Mouse (Mus musculus) liver, embryonic 12.5 days (tissue): ENCODE measurements around the gene Lpp. TPM values are rescaled to one million over a fixed set of nuclear protein-coding genes. Genes with fewer than 3 reads are reported as not detected.

ENCODE experiments used
- ATAC-seq: fragments of 200-750 bp; cut with Nextera tagmentation; 2 replicates; pipeline ENCODE4 v1.8.0; 2017; ENCODE audit warnings: moderate number of reproducible peaks, mild to moderate bottlenecking, moderate library complexity
- H3K27ac ChIP-seq: fragments of 300-500 bp; sonication (generic); 2 replicates; pipeline ENCODE4 v1.5.1; 2016; ENCODE audit warnings: mild to moderate bottlenecking
- H3K27me3 ChIP-seq: fragments of 300-500 bp; sonication (generic); replicated peaks from 2 replicates; pipeline ENCODE4 v1.6.1; 2016; ENCODE audit warnings: mild to moderate bottlenecking, moderate library complexity
- H3K36me3 ChIP-seq: fragments of 300-500 bp; sonication (generic); 2 replicates; pipeline ENCODE4 v1.6.1; 2016; ENCODE audit warnings: mild to moderate bottlenecking, moderate library complexity
- H3K4me1 ChIP-seq: fragments of 300-500 bp; sonication (generic); 2 replicates; pipeline ENCODE4 v1.6.1; 2016
- H3K4me2 ChIP-seq: fragments of 300-500 bp; sonication (generic); 2 replicates; pipeline ENCODE4 v1.6.1; 2016; ENCODE audit warnings: mild to moderate bottlenecking, moderate library complexity
- H3K4me3 ChIP-seq: fragments of 300-500 bp; sonication (generic); 2 replicates; pipeline ENCODE4 v1.5.1; 2016; ENCODE audit warnings: mild to moderate bottlenecking, moderate library complexity
- H3K9ac ChIP-seq: fragments of 300-500 bp; sonication (generic); 2 replicates; pipeline ENCODE4 v1.6.1; 2016; ENCODE audit warnings: mild to moderate bottlenecking, moderate library complexity
- H3K9me3 ChIP-seq: fragments of 300-500 bp; sonication (generic); replicated peaks from 2 replicates; pipeline ENCODE4 v1.6.1; 2016; ENCODE audit warnings: mild to moderate bottlenecking, moderate library complexity
- WGBS: fragments of 180-500 bp; shearing (Covaris S2); methylation state at CpG from one replicate; pipeline ENCODE4 v1.1.7; 2016; ENCODE audit not compliant: insufficient replicate concordance; 5-methylcytosine and 5-hydroxymethylcytosine counted together
- polyA plus RNA-seq: library from polyadenylated mRNA; unstranded; fragments of >200 nt; fragmentation: Nextera tagmentation; extraction: Ambion mirVana; gene quantifications from 2 replicates; pipeline ENCODE4 v1.2.1, GENCODE M21; 2016

The Lpp gene
- polyA plus RNA-seq, 1 experiment from 2014 or later, result 9.5 TPM

- H3K4me2 ChIP-seq, result no peak overlapping the region
- WGBS, result 38% methylated on average over 4 of the region's 4 CpGs
- ATAC-seq, result no peak
- H3K36me3 ChIP-seq, result peaks cover 5% of the 10 kb centered on the region; the same call in 1 of the 2 replicates
- no peak overlapping the region for H3K4me3 ChIP-seq
- no peaks in the 10 kb centered on the region for H3K27me3 ChIP-seq
- no peak overlapping the region for H3K9ac ChIP-seq
- peaks cover 23% of the 10 kb centered on the region for H3K4me1 ChIP-seq
- no peaks in the 10 kb centered on the region for H3K9me3 ChIP-seq
- no peak overlapping the region for H3K27ac ChIP-seq
These were observed 61.2 kb downstream of the Lpp start for GRCm38 (mm10) chr16:24454493-24454892.

GRCm38 (mm10) chr16:24455361-24455855 is 62.1 kb downstream of the Lpp start:
- 33% methylated on average over 3 of the region's 3 CpGs for WGBS
- Histone ChIP-seq H3K36me3 (peaks cover 5% of the 10 kb centered on the region; the same call in 1 of the 2 replicates), H3K4me2 (no peak overlapping the region), H3K4me1 (peaks cover 14% of the 10 kb centered on the region; the same call in 1 of the 2 replicates), H3K4me3 (no peak overlapping the region), H3K27ac (no peak overlapping the region), H3K9ac (no peak overlapping the region), H3K9me3 (no peaks in the 10 kb centered on the region), H3K27me3 (no peaks in the 10 kb centered on the region)
- ATAC-seq, result no peak

- H3K9me3 ChIP-seq, result no peaks in the 10 kb centered on the region
- H3K27me3 ChIP-seq, result no peaks in the 10 kb centered on the region
- 62% methylated on average over 2 of the region's 2 CpGs for WGBS
- no peaks in the 10 kb centered on the region for H3K36me3 ChIP-seq
- ATAC-seq, result no peak
- H3K4me1 ChIP-seq, result peaks cover 12% of the 10 kb centered on the region; the same call in 1 of the 2 replicates
- H3K9ac ChIP-seq, result no peak overlapping the region
- H3K4me3 ChIP-seq, result no peak overlapping the region
- H3K27ac ChIP-seq, result no peak overlapping the region
- H3K4me2 ChIP-seq, result no peak overlapping the region
These were observed 70.5 kb downstream of the Lpp start for GRCm38 (mm10) chr16:24463842-24464241.

GRCm38 (mm10) chr16:24464436-24464835 is 71.1 kb downstream of the Lpp start:
- Histone ChIP-seq H3K4me3 (no peak overlapping the region), H3K9me3 (no peaks in the 10 kb centered on the region), H3K27ac (no peak overlapping the region), H3K4me1 (peaks cover 12% of the 10 kb centered on the region; the same call in 1 of the 2 replicates), H3K36me3 (no peaks in the 10 kb centered on the region), H3K4me2 (no peak overlapping the region), H3K9ac (no peak overlapping the region), H3K27me3 (no peaks in the 10 kb centered on the region)
- ATAC-seq, result no peak
- 64% methylated on average over 5 of the region's 5 CpGs for WGBS

DNA sequence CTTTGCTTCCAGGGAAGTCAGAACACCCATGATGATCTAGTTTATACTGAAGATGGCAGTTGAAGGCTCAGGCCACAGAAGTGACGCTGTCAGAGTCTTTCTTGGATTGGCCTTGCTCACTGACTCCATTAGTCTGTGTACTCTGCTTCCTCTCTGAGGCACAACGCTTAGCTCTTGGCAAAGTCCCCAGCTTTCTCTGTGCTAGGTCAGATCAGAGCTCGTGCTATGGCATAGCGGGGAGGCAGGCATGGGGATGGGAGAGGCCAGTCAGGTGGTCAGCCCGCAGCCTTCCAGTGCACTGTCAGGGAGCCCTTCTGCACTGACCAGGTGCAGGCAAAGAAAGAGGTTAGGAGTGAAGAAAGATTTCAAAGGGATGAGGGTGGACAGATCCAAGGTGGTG is 72.3 kb downstream of the Lpp start:
- no peak overlapping the region for H3K4me3 ChIP-seq
- ATAC-seq, result 0 out of 2 replicates have a peak, but pooled peaks have one; percentile 18
- H3K27me3 ChIP-seq, result no peaks in the 10 kb centered on the region
- peaks cover 12% of the 10 kb centered on the region; the same call in 1 of the 2 replicates for H3K4me1 ChIP-seq
- WGBS, result 68% methylated on average over 5 of the region's 5 CpGs
- H3K9ac ChIP-seq, result no peak overlapping the region
- no peak overlapping the region for H3K4me2 ChIP-seq
- no peaks in the 10 kb centered on the region for H3K9me3 ChIP-seq
- H3K36me3 ChIP-seq, result no peaks in the 10 kb centered on the region
- H3K27ac ChIP-seq, result no peak overlapping the region

DNA sequence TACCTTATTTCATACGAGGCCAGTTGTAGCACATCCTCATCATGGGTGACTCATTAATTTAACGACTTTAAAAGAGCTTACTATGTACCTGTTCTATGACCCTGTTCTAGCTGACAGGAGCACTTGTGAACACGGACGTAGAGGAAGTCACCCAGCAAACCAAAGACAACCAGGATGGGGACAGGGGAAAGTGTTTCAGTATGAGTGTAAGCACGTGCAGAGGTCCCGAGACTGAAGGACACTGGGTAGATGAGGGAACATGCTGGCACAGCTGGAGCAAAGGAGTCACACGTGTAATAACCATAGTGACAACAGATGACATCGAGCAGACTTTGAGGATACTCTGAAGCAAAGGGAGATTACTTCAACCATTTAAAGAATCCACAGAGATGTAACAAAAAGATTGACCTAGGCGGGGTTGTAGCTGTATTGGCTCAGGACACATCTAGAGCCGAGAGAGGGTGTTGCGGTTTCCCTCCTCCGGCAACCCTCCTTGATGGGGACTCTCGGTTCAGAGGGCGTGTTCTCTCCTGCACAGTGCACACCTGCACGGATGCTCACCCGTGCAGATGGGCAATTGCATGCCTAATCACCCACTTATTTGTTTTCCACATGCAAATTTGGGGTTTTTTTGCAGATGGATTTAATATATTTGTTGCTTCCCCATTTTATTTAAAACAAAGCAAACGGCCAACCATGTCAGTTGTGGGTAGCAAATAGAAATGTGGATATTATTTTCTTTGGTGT is 74.4 kb downstream of the Lpp start:
- no peak overlapping the region for H3K9ac ChIP-seq
- no peak overlapping the region for H3K4me3 ChIP-seq
- ATAC-seq, result no peak
- no peaks in the 10 kb centered on the region for H3K36me3 ChIP-seq
- no peaks in the 10 kb centered on the region for H3K27me3 ChIP-seq
- peaks cover 12% of the 10 kb centered on the region; the same call in 1 of the 2 replicates for H3K4me1 ChIP-seq
- 70% methylated on average over 17 of the region's 17 CpGs for WGBS
- no peak overlapping the region for H3K27ac ChIP-seq
- H3K9me3 ChIP-seq, result no peaks in the 10 kb centered on the region
- H3K4me2 ChIP-seq, result no peak overlapping the region

GRCm38 (mm10) chr16:24469313-24469712 is 76.0 kb downstream of the Lpp start:
- Histone ChIP-seq H3K4me2 (no peak overlapping the region), H3K36me3 (no peaks in the 10 kb centered on the region), H3K4me3 (no peak overlapping the region), H3K27me3 (no peaks in the 10 kb centered on the region), H3K4me1 (peaks cover 12% of the 10 kb centered on the region; the same call in 1 of the 2 replicates), H3K9ac (no peak overlapping the region), H3K27ac (no peak overlapping the region), H3K9me3 (no peaks in the 10 kb centered on the region)
- 60% methylated on average over 3 of the region's 3 CpGs for WGBS
- ATAC-seq, result no peak

DNA sequence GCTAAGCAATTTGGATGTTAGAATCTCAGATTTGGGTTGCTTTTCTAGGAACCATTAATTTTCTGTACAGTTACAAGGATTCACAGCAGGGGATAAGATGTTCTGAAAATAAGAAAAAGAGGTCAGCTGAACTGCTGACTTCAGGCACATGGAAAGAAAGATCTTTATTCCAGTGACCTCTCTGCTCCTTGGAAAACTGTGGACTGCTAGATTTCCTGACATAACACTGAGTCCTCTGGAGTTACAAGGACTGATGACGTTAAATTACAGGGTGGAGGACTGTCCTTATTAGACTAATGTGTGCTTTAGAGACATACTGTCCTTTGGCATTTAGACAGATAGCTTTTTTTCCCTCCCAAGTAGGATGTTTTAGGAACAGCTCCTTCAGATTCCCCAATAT is 77.3 kb downstream of the Lpp start:
- ATAC-seq, result no peak
- no peaks in the 10 kb centered on the region for H3K9me3 ChIP-seq
- 69% methylated on average over 1 of the region's 1 CpGs for WGBS

GRCm38 (mm10) chr16:24471029-24471428 is 77.7 kb downstream of the Lpp start:
- Histone ChIP-seq H3K27ac (no peak overlapping the region), H3K4me3 (no peak overlapping the region), H3K4me2 (no peak overlapping the region), H3K9ac (no peak overlapping the region), H3K4me1 (peaks cover 15% of the 10 kb centered on the region), H3K9me3 (no peaks in the 10 kb centered on the region), H3K27me3 (no peaks in the 10 kb centered on the region), H3K36me3 (no peaks in the 10 kb centered on the region)
- 54% methylated on average over 4 of the region's 4 CpGs for WGBS
- no peak for ATAC-seq

More for the DNA sequence above, 77.3 kb downstream of the Lpp start:
- no peaks in the 10 kb centered on the region for H3K36me3 ChIP-seq
- H3K9ac ChIP-seq, result no peak overlapping the region
- no peak overlapping the region for H3K27ac ChIP-seq
- H3K4me1 ChIP-seq, result peaks cover 15% of the 10 kb centered on the region
- no peaks in the 10 kb centered on the region for H3K27me3 ChIP-seq
- H3K4me3 ChIP-seq, result no peak overlapping the region
- no peak overlapping the region for H3K4me2 ChIP-seq

- H3K9ac ChIP-seq, result no peak overlapping the region
- H3K36me3 ChIP-seq, result no peaks in the 10 kb centered on the region
- no peaks in the 10 kb centered on the region for H3K27me3 ChIP-seq
- no peak overlapping the region for H3K27ac ChIP-seq
- WGBS, result 74% methylated on average over 1 of the region's 1 CpGs
- H3K9me3 ChIP-seq, result no peaks in the 10 kb centered on the region
- peaks cover 15% of the 10 kb centered on the region for H3K4me1 ChIP-seq
- no peak for ATAC-seq
- H3K4me2 ChIP-seq, result no peak overlapping the region
- no peak overlapping the region for H3K4me3 ChIP-seq
These were observed 78.5 kb downstream of the Lpp start for GRCm38 (mm10) chr16:24471801-24472200.

GRCm38 (mm10) chr16:24473966-24474365 is 80.7 kb downstream of the Lpp start:
- Histone ChIP-seq H3K9ac (no peak overlapping the region), H3K27me3 (no peaks in the 10 kb centered on the region), H3K4me2 (no peak overlapping the region), H3K4me3 (no peak overlapping the region), H3K9me3 (no peaks in the 10 kb centered on the region), H3K4me1 (peaks cover 11% of the 10 kb centered on the region), H3K27ac (no peak overlapping the region), H3K36me3 (no peaks in the 10 kb centered on the region)
- WGBS, result 47% methylated on average over 3 of the region's 3 CpGs
- no peak for ATAC-seq

GRCm38 (mm10) chr16:24474781-24475180 is 81.5 kb downstream of the Lpp start:
- Histone ChIP-seq H3K9ac (no peak overlapping the region), H3K27me3 (no peaks in the 10 kb centered on the region), H3K9me3 (no peaks in the 10 kb centered on the region), H3K27ac (no peak overlapping the region), H3K36me3 (no peaks in the 10 kb centered on the region), H3K4me2 (no peak overlapping the region), H3K4me3 (no peak overlapping the region), H3K4me1 (peaks cover 11% of the 10 kb centered on the region)
- no peak for ATAC-seq
- WGBS, result 38% methylated on average over 6 of the region's 6 CpGs
